Mouse (Mus musculus) kidney, embryonic 14.5 days (tissue): Measurements from ENCODE around the gene Tmpo. TPM values are rescaled to one million over a fixed set of nuclear protein-coding genes. Genes with fewer than 3 reads are reported as not detected.
A peak's percentile ranks its signal among the peaks of the same experiment; 100 is the strongest.

Experiments
- ATAC-seq: fragments of 200-750 bp; cut with Nextera tagmentation; 2 replicates; pipeline ENCODE4 v1.8.0; 2017; ENCODE audit warnings: moderate number of reproducible peaks, mild to moderate bottlenecking, moderate TSS enrichment, moderate library complexity; ENCODE audit not compliant: low FRiP score, low TSS enrichment
- H3K27ac ChIP-seq: fragments of 300-500 bp; sonication (generic); 2 replicates; pipeline ENCODE4 v1.5.1; 2014; ENCODE audit warnings: low read depth, mild to moderate bottlenecking, low read length, moderate library complexity, mixed read lengths
- H3K27me3 ChIP-seq: fragments of 300-500 bp; sonication (generic); 2 replicates; pipeline ENCODE4 v1.6.1; 2014; ENCODE audit warnings: mild to moderate bottlenecking, low read length; ENCODE audit not compliant: control insufficient read depth, insufficient read depth
- H3K36me3 ChIP-seq: fragments of 300-500 bp; sonication (generic); 2 replicates; pipeline ENCODE4 v1.6.1; 2014; ENCODE audit warnings: low read length, mixed read lengths; ENCODE audit not compliant: control insufficient read depth, insufficient read depth
- H3K4me1 ChIP-seq: fragments of 300-500 bp; sonication (generic); 2 replicates; pipeline ENCODE4 v1.6.1; 2014; ENCODE audit warnings: low read length, mixed read lengths; ENCODE audit not compliant: control insufficient read depth, insufficient read depth
- H3K4me2 ChIP-seq: fragments of 300-500 bp; sonication (generic); replicated peaks from 2 replicates; pipeline ENCODE4 v1.6.1; 2014; ENCODE audit warnings: low read depth, mild to moderate bottlenecking, low read length
- H3K4me3 ChIP-seq: fragments of 300-500 bp; sonication (generic); 2 replicates; pipeline ENCODE4 v1.5.1; 2014; ENCODE audit warnings: mild to moderate bottlenecking, low read length
- H3K9ac ChIP-seq: fragments of 300-500 bp; sonication (generic); 2 replicates; pipeline ENCODE4 v1.6.1; 2014; ENCODE audit warnings: low read depth, mild to moderate bottlenecking, low read length, moderate library complexity
- H3K9me3 ChIP-seq: fragments of 300-500 bp; sonication (generic); 2 replicates; pipeline ENCODE4 v1.6.1; 2016; ENCODE audit warnings: low read length; ENCODE audit not compliant: control insufficient read depth
- whole genome bisulfite sequencing: fragments of 180-500 bp; shearing (Covaris S2); extraction: QIAGEN DNeasy Blood & Tissue Kit; methylation state at CpG from one replicate; pipeline ENCODE4 v1.1.7; 2014; 5-methylcytosine and 5-hydroxymethylcytosine counted together
- polyA plus RNA-seq: library from polyadenylated mRNA; unstranded; fragments of >200 nt; fragmentation: Nextera tagmentation; extraction: Ambion mirVana; gene quantifications from 2 replicates; pipeline ENCODE4 v1.2.1, GENCODE M21; 2014

Gene Tmpo
- polyA plus RNA-seq, 1 experiment from 2014 or later: 328 TPM

- Histone ChIP-seq H3K4me1 (peaks cover 31% of the 10 kb centered on the region), H3K9ac (peak overlapping the region; percentile 100; the same call in 1 of the 2 replicates), H3K9me3 (no peaks in the 10 kb centered on the region), H3K27ac (no peak overlapping the region), H3K4me2 (peak overlapping the region; percentile 61), H3K4me3 (peak overlapping the region; percentile 94), H3K36me3 (peaks cover 10% of the 10 kb centered on the region), H3K27me3 (no peaks in the 10 kb centered on the region)
- no peak for ATAC-seq
- 34% methylated on average over 17 of the region's 17 CpGs for WGBS
Measured at GRCm38 (mm10) chr10:91169414-91170065, 11.6 kb downstream of the Tmpo start.

GRCm38 (mm10) chr10:91167352-91167751 is 13.8 kb downstream of the Tmpo start:
- H3K36me3 ChIP-seq: peaks cover 29% of the 10 kb centered on the region
- H3K9ac ChIP-seq: peak overlapping the region; percentile 7; the same call in 1 of the 2 replicates
- no peak overlapping the region for H3K27ac ChIP-seq

GRCm38 (mm10) chr10:91166890-91167289 is 14.2 kb downstream of the Tmpo start:
- WGBS: 55% methylated on average over 5 of the region's 5 CpGs
- no peaks in the 10 kb centered on the region for H3K9me3 ChIP-seq
- H3K27me3 ChIP-seq: no peaks in the 10 kb centered on the region
- H3K4me2 ChIP-seq: peak overlapping the region; percentile 61
- 0 out of 2 replicates have a peak overlapping the region, but pooled peaks have one; percentile 94 for H3K4me3 ChIP-seq
- H3K4me1 ChIP-seq: peaks cover 31% of the 10 kb centered on the region
- H3K27ac ChIP-seq: peak overlapping the region; percentile 24; the same call in 1 of the 2 replicates
- no peak overlapping the region for H3K9ac ChIP-seq
- ATAC-seq: 0 out of 2 replicates have a peak, but pooled peaks have one; percentile 7
- peaks cover 33% of the 10 kb centered on the region for H3K36me3 ChIP-seq

More at GRCm38 (mm10) chr10:91167352-91167751, 13.8 kb downstream of the Tmpo start:
- Histone ChIP-seq H3K4me1 (peaks cover 31% of the 10 kb centered on the region), H3K9me3 (no peaks in the 10 kb centered on the region), H3K27me3 (no peaks in the 10 kb centered on the region), H3K4me2 (peak overlapping the region; percentile 61), H3K4me3 (peak overlapping the region; percentile 94; the same call in 1 of the 2 replicates)
- 56% methylated on average over 7 of the region's 7 CpGs for WGBS
- no peak for ATAC-seq

DNA sequence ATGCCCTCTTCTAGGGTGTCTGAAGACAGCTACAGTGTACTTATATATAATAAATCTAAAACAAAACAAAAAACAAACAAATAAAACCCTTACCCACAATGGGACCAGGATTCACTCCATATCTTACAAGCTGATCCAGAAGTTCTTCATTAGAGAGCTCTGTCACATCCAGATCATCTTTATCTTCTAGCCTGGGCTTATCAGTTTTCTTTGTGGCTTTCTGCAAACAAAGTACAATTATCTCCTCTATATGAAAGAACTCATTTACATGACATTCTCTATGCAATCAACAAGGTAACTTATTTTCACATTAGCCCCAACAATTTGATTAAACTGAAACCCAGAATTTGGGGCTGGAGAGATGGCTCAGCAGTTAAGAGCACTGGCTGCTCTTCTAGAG is 15.3 kb downstream of the Tmpo start:
- H3K36me3 ChIP-seq: peaks cover 44% of the 10 kb centered on the region
- H3K4me1 ChIP-seq: peaks cover 31% of the 10 kb centered on the region
- H3K9ac ChIP-seq: no peak overlapping the region
- H3K27me3 ChIP-seq: no peaks in the 10 kb centered on the region
- no peak for ATAC-seq
- H3K27ac ChIP-seq: no peak overlapping the region
- no peak overlapping the region for H3K4me2 ChIP-seq
- H3K4me3 ChIP-seq: no peak overlapping the region
- H3K9me3 ChIP-seq: no peaks in the 10 kb centered on the region

DNA sequence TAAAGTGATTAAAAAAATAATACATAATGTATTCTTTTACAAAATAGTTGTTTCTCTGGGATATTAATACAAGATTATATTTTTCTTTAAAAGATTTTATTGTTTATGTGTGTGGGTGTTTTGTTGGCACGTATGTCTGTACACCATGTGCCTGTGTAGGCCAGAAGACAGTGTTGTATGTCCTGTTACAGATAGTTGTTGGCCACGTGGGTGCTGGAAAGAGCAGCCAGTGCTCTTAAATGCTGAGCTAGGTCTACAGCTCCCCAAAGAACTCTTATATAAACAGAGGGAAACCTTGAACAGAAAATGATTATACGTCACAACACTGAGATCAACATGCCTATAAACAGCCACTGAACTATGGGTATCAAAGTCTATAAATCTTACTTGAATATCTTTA is 16.6 kb downstream of the Tmpo start:
- WGBS: 76% methylated on average over 3 of the region's 3 CpGs
- H3K4me2 ChIP-seq: no peak overlapping the region
- H3K36me3 ChIP-seq: peaks cover 57% of the 10 kb centered on the region
- no peak overlapping the region for H3K9ac ChIP-seq
- H3K4me1 ChIP-seq: peaks cover 31% of the 10 kb centered on the region
- no peaks in the 10 kb centered on the region for H3K9me3 ChIP-seq
- ATAC-seq: no peak
- H3K27me3 ChIP-seq: no peaks in the 10 kb centered on the region
- no peak overlapping the region for H3K4me3 ChIP-seq
- no peak overlapping the region for H3K27ac ChIP-seq

DNA sequence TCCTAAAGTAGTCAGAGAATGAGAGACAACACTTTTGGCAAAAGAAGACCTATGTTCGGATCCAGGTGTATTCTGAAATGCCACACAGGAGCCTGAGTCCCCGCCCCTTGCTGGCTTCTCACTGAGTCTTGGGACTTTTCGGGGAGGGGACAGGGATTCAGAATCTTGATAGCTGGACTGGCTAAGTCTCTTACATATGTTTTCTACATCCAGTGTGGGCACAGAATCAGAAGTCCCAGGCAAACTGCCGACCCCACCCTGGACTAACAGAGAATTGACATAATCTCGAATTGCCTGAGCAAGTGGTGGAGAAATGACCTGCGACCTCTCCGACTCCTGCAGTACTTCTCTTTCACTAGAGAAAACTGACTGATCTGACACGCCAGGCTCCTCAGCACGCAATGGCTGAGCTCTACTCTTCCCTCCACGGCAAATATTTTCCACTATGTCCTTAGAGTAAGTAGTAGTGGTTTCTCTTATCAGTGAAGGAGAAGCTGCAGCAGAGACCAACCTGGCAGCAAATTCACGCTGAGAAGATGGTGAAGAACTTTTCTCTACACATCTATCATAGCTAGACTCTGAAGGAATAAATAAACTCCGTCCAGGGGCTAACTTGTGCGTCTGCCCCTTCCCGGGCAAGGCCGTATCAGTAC is 18.5 kb downstream of the Tmpo start:
- Histone ChIP-seq H3K27ac (no peak overlapping the region), H3K4me3 (no peak overlapping the region), H3K9ac (no peak overlapping the region), H3K9me3 (no peaks in the 10 kb centered on the region), H3K36me3 (peaks cover 75% of the 10 kb centered on the region), H3K4me2 (no peak overlapping the region), H3K4me1 (peaks cover 18% of the 10 kb centered on the region; the same call in 1 of the 2 replicates), H3K27me3 (no peaks in the 10 kb centered on the region)
- no peak for ATAC-seq
- WGBS: 88% methylated on average over 15 of the region's 15 CpGs

- WGBS: 92% methylated on average over 11 of the region's 11 CpGs
- no peak for ATAC-seq
- Histone ChIP-seq H3K36me3 (peaks cover 81% of the 10 kb centered on the region), H3K4me3 (no peak overlapping the region), H3K9ac (no peak overlapping the region), H3K4me2 (no peak overlapping the region), H3K27ac (no peak overlapping the region), H3K9me3 (no peaks in the 10 kb centered on the region), H3K27me3 (no peaks in the 10 kb centered on the region), H3K4me1 (peaks cover 12% of the 10 kb centered on the region; the same call in 1 of the 2 replicates)
Measured at GRCm38 (mm10) chr10:91162077-91162476, 19.0 kb downstream of the Tmpo start.

DNA sequence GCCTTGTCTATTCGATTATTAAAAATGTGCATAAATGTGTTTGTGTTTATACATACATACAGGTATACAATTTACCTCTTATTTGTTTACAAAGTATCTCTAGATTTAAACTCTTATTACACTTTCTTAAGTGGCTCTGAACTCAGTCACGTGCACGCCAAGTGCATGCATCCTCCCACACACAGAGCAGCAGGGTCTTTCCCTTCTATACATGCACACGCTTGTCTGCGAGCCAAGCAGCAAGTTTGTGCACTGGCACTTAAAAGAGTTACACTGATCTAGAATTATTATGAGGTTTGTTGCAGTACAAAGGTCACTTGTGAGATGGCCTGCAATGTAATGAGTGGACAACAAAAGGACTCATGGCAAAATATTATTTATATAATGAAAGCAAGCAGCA is 20.1 kb downstream of the Tmpo start:
- Histone ChIP-seq H3K9ac (no peak overlapping the region), H3K36me3 (peaks cover 87% of the 10 kb centered on the region), H3K27me3 (no peaks in the 10 kb centered on the region), H3K4me2 (no peak overlapping the region), H3K9me3 (no peaks in the 10 kb centered on the region), H3K4me1 (peaks cover 2% of the 10 kb centered on the region; the same call in 1 of the 2 replicates), H3K4me3 (no peak overlapping the region), H3K27ac (no peak overlapping the region)
- ATAC-seq: no peak
- WGBS: 91% methylated on average over 5 of the region's 5 CpGs

- 69% methylated on average over 8 of the region's 8 CpGs for WGBS
- no peaks in the 10 kb centered on the region for H3K4me1 ChIP-seq
- peaks cover 97% of the 10 kb centered on the region for H3K36me3 ChIP-seq
- no peaks in the 10 kb centered on the region for H3K27me3 ChIP-seq
- ATAC-seq: no peak
- H3K4me2 ChIP-seq: no peak overlapping the region
- no peaks in the 10 kb centered on the region for H3K9me3 ChIP-seq
- no peak overlapping the region for H3K9ac ChIP-seq
- no peak overlapping the region for H3K4me3 ChIP-seq
- no peak overlapping the region for H3K27ac ChIP-seq
Measured at GRCm38 (mm10) chr10:91158442-91158841, 22.7 kb downstream of the Tmpo start.
